Mouse (Mus musculus) effector memory CD4-positive, alpha-beta T cell, adult 7 months (primary cell): ENCODE measurements around the gene Gm7030. TPM values are rescaled to one million over a fixed set of nuclear protein-coding genes. Genes with fewer than 3 reads are reported as not detected.

Source experiments
- polyA plus RNA-seq: library from polyadenylated mRNA; unstranded; fragments of 100-300 nt; shearing (Covaris generic); gene quantifications from one replicate; pipeline ENCODE4 v1.2.1, GENCODE M21; 2017

Gene Gm7030
- not detected for polyA plus RNA-seq

GRCm38 (mm10) chr17:36128968-36129817 is at the start of gene Gm7030:
TSS of gene Gm7030 (minus strand) at chr17:36129425.

GRCm38 (mm10) chr17:36168039-36168652 is 38.9 kb upstream of the Gm7030 start, which contains the start of gene Gm8909:
TSS of gene Gm8909 (minus strand) at chr17:36168537.

DNA sequence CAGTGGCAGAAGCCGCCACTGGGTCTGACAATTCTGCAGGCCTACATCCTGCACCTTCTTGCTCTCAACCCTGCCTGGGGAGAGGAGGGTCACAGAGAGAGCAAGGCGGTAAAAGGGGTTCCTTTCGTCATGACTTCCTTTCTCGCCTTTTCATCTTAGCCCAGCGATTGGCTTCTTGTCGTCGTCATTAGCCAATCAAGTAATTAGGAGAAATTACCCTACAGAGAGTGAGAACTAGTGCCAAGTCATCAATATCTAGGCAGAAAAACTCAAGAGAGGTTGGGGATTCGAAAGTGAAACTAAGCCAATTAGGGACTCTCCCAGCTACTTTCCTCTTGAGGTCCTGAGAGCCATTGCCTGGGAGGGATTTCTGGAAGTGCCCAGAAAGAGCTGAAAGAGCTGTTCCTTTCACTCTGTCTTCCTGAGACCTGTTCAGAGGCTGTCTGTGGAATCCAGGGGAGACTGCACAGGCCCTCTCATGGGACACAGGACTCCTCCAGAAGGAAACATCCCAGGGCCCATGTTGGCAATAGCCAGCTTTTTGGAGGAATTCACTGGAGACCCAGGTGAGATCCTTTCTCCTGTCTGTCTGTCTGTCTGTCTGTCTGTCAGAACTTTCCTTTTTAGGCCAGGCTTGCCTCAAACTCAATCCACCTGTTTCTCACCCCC is 7.7 kb downstream of the Gm7030 start, which contains the start of gene Gm19684:
Gene Gm19684, plus strand, starts transcription at position 327 of the 669 bp plus-strand sequence.

Other genes with a start within 250 kb of the Gm7030 start
- gene Dhx16, start 249.6 kb downstream of the Gm7030 start, polyA plus RNA-seq, result 63.9 TPM
- gene 2310061I04Rik, start 232.0 kb downstream of the Gm7030 start, polyA plus RNA-seq, result 37.3 TPM
- 6.7 TPM for gene Atat1, start 219.3 kb downstream of the Gm7030 start, polyA plus RNA-seq
- 96.6 TPM for gene Mrps18b, start 213.0 kb downstream of the Gm7030 start, polyA plus RNA-seq
- gene Ppp1r10, start 213.0 kb downstream of the Gm7030 start, polyA plus RNA-seq, result 52.3 TPM
- gene Abcf1, start 159.7 kb downstream of the Gm7030 start, polyA plus RNA-seq, result 138 TPM
- 69.5 TPM for gene Gnl1, start 149.6 kb downstream of the Gm7030 start, polyA plus RNA-seq
- gene Prr3, start 149.2 kb downstream of the Gm7030 start, polyA plus RNA-seq, result 27.8 TPM
- 7.9 TPM for gene H2-T24, start 108.9 kb downstream of the Gm7030 start, polyA plus RNA-seq
- gene H2-T23, start 96.6 kb downstream of the Gm7030 start, polyA plus RNA-seq, result 468 TPM
- 180 TPM for gene H2-T22, start 86.7 kb downstream of the Gm7030 start, polyA plus RNA-seq
- 0.69 TPM for gene Gm6034, start 86.5 kb downstream of the Gm7030 start, polyA plus RNA-seq
- not detected for gene Gm11127, start 71.1 kb downstream of the Gm7030 start, polyA plus RNA-seq
- gene Gm19684, start 7.7 kb downstream of the Gm7030 start, polyA plus RNA-seq, result 1.3 TPM
- gene Gm8909, start 39.1 kb upstream of the Gm7030 start, polyA plus RNA-seq, result 12.2 TPM
- gene H2-T3, start 60.9 kb upstream of the Gm7030 start, polyA plus RNA-seq, result 0.96 TPM
- gene Rpp21, start 128.6 kb upstream of the Gm7030 start, polyA plus RNA-seq, result 122 TPM
- 47.1 TPM for gene Trim39, start 142.8 kb upstream of the Gm7030 start, polyA plus RNA-seq
- not detected for gene H2-M10.2, start 157.1 kb upstream of the Gm7030 start, polyA plus RNA-seq
- not detected for gene H2-M10.1, start 196.7 kb upstream of the Gm7030 start, polyA plus RNA-seq
- gene H2-M10.3, start 239.0 kb upstream of the Gm7030 start, polyA plus RNA-seq, result not detected